Mouse (Mus musculus) forebrain, embryonic 11.5 days (tissue): ENCODE data around the gene Klhl41. TPM values are rescaled to one million over a fixed set of nuclear protein-coding genes. Genes with fewer than 3 reads are reported as not detected.

Source experiments
- ATAC-seq: fragments of 200-750 bp; cut with Nextera tagmentation; replicated peaks from 2 replicates; pipeline ENCODE4 v1.8.0; 2017; ENCODE audit warnings: moderate TSS enrichment; ENCODE audit not compliant: low FRiP score
- DNase-seq: peaks from one replicate; pipeline ENCODE4 v3.0.0-alpha.2; 2017; ENCODE audit warnings: low spot score
- H3K27ac ChIP-seq: fragments of 300-500 bp; sonication (generic); 2 replicates; pipeline ENCODE4 v1.5.1; 2014; ENCODE audit warnings: low read depth, low read length
- H3K27me3 ChIP-seq: fragments of 300-500 bp; sonication (generic); 2 replicates; pipeline ENCODE4 v1.6.1; 2014; ENCODE audit warnings: mild to moderate bottlenecking, low read length, mixed read lengths; ENCODE audit not compliant: control insufficient read depth, insufficient read depth
- H3K36me3 ChIP-seq: fragments of 300-500 bp; sonication (generic); 2 replicates; pipeline ENCODE4 v1.6.1; 2014; ENCODE audit warnings: mild to moderate bottlenecking, low read length, moderate library complexity, mixed read lengths; ENCODE audit not compliant: control insufficient read depth, insufficient read depth
- H3K4me1 ChIP-seq: fragments of 300-500 bp; sonication (generic); replicated peaks from 2 replicates; pipeline ENCODE4 v1.6.1; 2014; ENCODE audit warnings: low read length, mixed read lengths; ENCODE audit not compliant: control insufficient read depth, insufficient read depth
- H3K4me2 ChIP-seq: fragments of 300-500 bp; sonication (generic); 2 replicates; pipeline ENCODE4 v1.6.1; 2014; ENCODE audit warnings: low read depth, mild to moderate bottlenecking, low read length, moderate library complexity, mixed read lengths; ENCODE audit not compliant: severe bottlenecking
- H3K4me3 ChIP-seq: fragments of 300-500 bp; sonication (generic); 2 replicates; pipeline ENCODE4 v1.5.1; 2014; ENCODE audit warnings: low read depth, low read length
- H3K9ac ChIP-seq: fragments of 300-500 bp; sonication (generic); 2 replicates; pipeline ENCODE4 v1.6.1; 2014; ENCODE audit warnings: low read length
- H3K9me3 ChIP-seq: fragments of 300-500 bp; sonication (generic); 2 replicates; pipeline ENCODE4 v1.6.1; 2016; ENCODE audit warnings: low read length, mixed read lengths; ENCODE audit not compliant: control insufficient read depth
- WGBS: fragments of 180-500 bp; shearing (Covaris S2); extraction: QIAGEN DNeasy Blood & Tissue Kit; methylation state at CpG from one replicate; pipeline ENCODE4 v1.1.7; 2014; 5-methylcytosine and 5-hydroxymethylcytosine counted together
- polyA plus RNA-seq: library from polyadenylated mRNA; unstranded; fragments of >200 nt; fragmentation: Nextera tagmentation; extraction: Ambion mirVana; gene quantifications from 2 replicates; pipeline ENCODE4 v1.2.1, GENCODE M21; 2014

Klhl41 gene
- polyA plus RNA-seq, 1 experiment from 2014 or later: 0.15 TPM

- DNase-seq (peak; percentile 97), ATAC-seq (peak; percentile 96)
- Histone ChIP-seq H3K9ac (peak overlapping the region; percentile 90), H3K4me2 (peak overlapping the region; percentile 66), H3K4me3 (peak overlapping the region; percentile 91), H3K27me3 (no peaks in the 10 kb centered on the region), H3K27ac (peak overlapping the region; percentile 70), H3K4me1 (no peaks in the 10 kb centered on the region), H3K9me3 (no peaks in the 10 kb centered on the region), H3K36me3 (no peaks in the 10 kb centered on the region)
- under 1% methylated on average over 88 of the region's 91 CpGs for WGBS
Observed at GRCm38 (mm10) chr2:69722650-69723518, 53.0 kb downstream of the Klhl41 start.

- Histone ChIP-seq H3K9me3 (no peaks in the 10 kb centered on the region), H3K27me3 (no peaks in the 10 kb centered on the region), H3K4me3 (peak overlapping the region; percentile 91), H3K4me2 (peak overlapping the region; percentile 66), H3K9ac (peak overlapping the region; percentile 90), H3K36me3 (no peaks in the 10 kb centered on the region), H3K4me1 (no peaks in the 10 kb centered on the region), H3K27ac (no peak overlapping the region)
- DNase-seq: peak; percentile 50
- ATAC-seq: peak; percentile 2; the same call in 1 of the 2 replicates
- 3% methylated on average over 13 of the region's 13 CpGs for WGBS
Observed at GRCm38 (mm10) chr2:69723519-69723825, 53.6 kb downstream of the Klhl41 start.

Other genes with a start within 250 kb of the Klhl41 start
- gene Lrp2, start 84.1 kb upstream of the Klhl41 start, polyA plus RNA-seq: 3.0 and 3.1 TPM in 2 replicates
- gene Bbs5, start 22.9 kb upstream of the Klhl41 start, polyA plus RNA-seq: 11.0 and 18.8 TPM in 2 replicates
- 22.3 and 22.7 TPM in 2 replicates for gene Fastkd1, start 43.4 kb downstream of the Klhl41 start, polyA plus RNA-seq
- gene Ppig, start 52.4 kb downstream of the Klhl41 start, polyA plus RNA-seq: 135 and 146 TPM in 2 replicates
- gene Ccdc173, start 119.5 kb downstream of the Klhl41 start, polyA plus RNA-seq: 4.2 and 4.8 TPM in 2 replicates
- 34.5 and 39.1 TPM in 2 replicates for gene Phospho2, start 119.5 kb downstream of the Klhl41 start, polyA plus RNA-seq
- 36.3 and 36.7 TPM in 2 replicates for gene Klhl23, start 151.8 kb downstream of the Klhl41 start, polyA plus RNA-seq
- 405 and 430 TPM in 2 replicates for gene Ssb, start 191.4 kb downstream of the Klhl41 start, polyA plus RNA-seq
- 43.1 and 45.1 TPM in 2 replicates for gene Mettl5, start 215.5 kb downstream of the Klhl41 start, polyA plus RNA-seq
- gene Ubr3, start 227.1 kb downstream of the Klhl41 start, polyA plus RNA-seq: 14.0 and 19.6 TPM in 2 replicates